22 mouse cellular contexts compared by ENCODE assay signal in genomic region chr14:19924086-19924485, GRCm38 (mm10).
"Had no signal": no experiment of that assay in that cellular context is flagged by ENCODE, and none has a peak within 500 bp of the region (broad histone marks: within the 10 kb centered on the region; RNA-seq: fewer than 3 reads in every experiment).

No protein-coding gene starts in this region.

- H3K4me3 ChIP-seq: limb, embryonic 10.5 days; limb, embryonic 13.5 days; liver, embryonic 12.5 days; liver, embryonic 15.5 days; myocyte; neural tube, embryonic 13.5 days had no signal

- H3K9me3 ChIP-seq: limb, embryonic 10.5 days; liver, embryonic 12.5 days; liver, embryonic 15.5 days had no signal

- ATAC-seq: liver, embryonic 12.5 days had no signal

- DNase-seq: kidney, postnatal 14 days; kidney, postnatal 4 days; layer of hippocampus, adult 9-11 months; liver; lung, adult 2 months; lung, postnatal 14 days; lung, postnatal 4 days; midbrain, embryonic 14.5 days; right cerebral cortex, adult 18-20 months; right cerebral cortex, postnatal 14 days; right cerebral cortex, postnatal 4 days; thymus, adult 2 months; thymus, postnatal 14 days; thymus, postnatal 4 days had no signal

- H3K9ac ChIP-seq: limb, embryonic 13.5 days; liver, embryonic 12.5 days; liver, embryonic 15.5 days; neural tube, embryonic 13.5 days had no signal

- H3K4me2 ChIP-seq: limb, embryonic 13.5 days; liver, embryonic 12.5 days; liver, embryonic 15.5 days; midbrain, embryonic 11.5 days; neural tube, embryonic 13.5 days had no signal

- H3K36me3 ChIP-seq: liver, embryonic 12.5 days; liver, embryonic 15.5 days had no signal

- H3K27ac ChIP-seq: limb, embryonic 10.5 days; limb, embryonic 13.5 days; liver, embryonic 12.5 days; liver, embryonic 15.5 days; neural tube, embryonic 13.5 days; stomach, postnatal 0 days had no signal

- H3K27me3 ChIP-seq: limb, embryonic 13.5 days; liver, embryonic 12.5 days; liver, embryonic 15.5 days; neural tube, embryonic 13.5 days had no signal
